Mouse (Mus musculus) limb, embryonic 11.5 days (tissue): ENCODE results near the gene Pld2. TPM values are rescaled to one million over a fixed set of nuclear protein-coding genes. Genes with fewer than 3 reads are reported as not detected.

Experiments
- ATAC-seq: fragments of 200-750 bp; cut with Nextera tagmentation; 2 replicates; pipeline ENCODE4 v1.8.0; 2017; ENCODE audit warnings: low read depth; ENCODE audit not compliant: insufficient number of reproducible peaks, low FRiP score, low TSS enrichment
- DNase-seq: peaks from one replicate; pipeline ENCODE4 v3.0.0-alpha.2; 2015; ENCODE audit warnings: low spot score
- H3K27ac ChIP-seq: fragments of 300-500 bp; sonication (generic); replicated peaks from 2 replicates; pipeline ENCODE4 v1.5.1; 2014; ENCODE audit warnings: low read depth, mild to moderate bottlenecking, low read length
- H3K27me3 ChIP-seq: fragments of 300-500 bp; sonication (generic); 2 replicates; pipeline ENCODE4 v1.6.1; 2014; ENCODE audit warnings: mild to moderate bottlenecking, low read length, mixed read lengths; ENCODE audit not compliant: control insufficient read depth, insufficient read depth
- H3K36me3 ChIP-seq: fragments of 300-500 bp; sonication (generic); 2 replicates; pipeline ENCODE4 v1.6.1; 2014; ENCODE audit warnings: mild to moderate bottlenecking, low read length, moderate library complexity, mixed read lengths; ENCODE audit not compliant: control insufficient read depth, insufficient read depth
- H3K4me1 ChIP-seq: fragments of 300-500 bp; sonication (generic); 2 replicates; pipeline ENCODE4 v1.6.1; 2014; ENCODE audit warnings: low read length, mixed read lengths; ENCODE audit not compliant: control insufficient read depth, insufficient read depth
- H3K4me2 ChIP-seq: fragments of 300-500 bp; sonication (generic); 2 replicates; pipeline ENCODE4 v1.6.1; 2014; ENCODE audit warnings: low read depth, mild to moderate bottlenecking, moderate library complexity; ENCODE audit not compliant: severe bottlenecking
- H3K4me3 ChIP-seq: fragments of 300-500 bp; sonication (generic); 2 replicates; pipeline ENCODE4 v1.5.1; 2014; ENCODE audit warnings: low read depth, low read length
- H3K9ac ChIP-seq: fragments of 300-500 bp; sonication (generic); 2 replicates; pipeline ENCODE4 v1.6.1; 2014; ENCODE audit warnings: mild to moderate bottlenecking, low read length
- H3K9me3 ChIP-seq: fragments of 300-500 bp; sonication (generic); 2 replicates; pipeline ENCODE4 v1.6.1; 2016; ENCODE audit warnings: low read length; ENCODE audit not compliant: control insufficient read depth
- WGBS: fragments of 180-500 bp; shearing (Covaris S2); extraction: QIAGEN DNeasy Blood & Tissue Kit; methylation state at CpG from one replicate; pipeline ENCODE4 v1.1.7; 2014; 5-methylcytosine and 5-hydroxymethylcytosine counted together
- polyA plus RNA-seq: library from polyadenylated mRNA; unstranded; fragments of >200 nt; fragmentation: Nextera tagmentation; extraction: Ambion mirVana; gene quantifications from 2 replicates; pipeline ENCODE4 v1.2.1, GENCODE M21; 2014

The Pld2 gene
- 2.4 and 3.9 TPM in 2 replicates for polyA plus RNA-seq

DNA sequence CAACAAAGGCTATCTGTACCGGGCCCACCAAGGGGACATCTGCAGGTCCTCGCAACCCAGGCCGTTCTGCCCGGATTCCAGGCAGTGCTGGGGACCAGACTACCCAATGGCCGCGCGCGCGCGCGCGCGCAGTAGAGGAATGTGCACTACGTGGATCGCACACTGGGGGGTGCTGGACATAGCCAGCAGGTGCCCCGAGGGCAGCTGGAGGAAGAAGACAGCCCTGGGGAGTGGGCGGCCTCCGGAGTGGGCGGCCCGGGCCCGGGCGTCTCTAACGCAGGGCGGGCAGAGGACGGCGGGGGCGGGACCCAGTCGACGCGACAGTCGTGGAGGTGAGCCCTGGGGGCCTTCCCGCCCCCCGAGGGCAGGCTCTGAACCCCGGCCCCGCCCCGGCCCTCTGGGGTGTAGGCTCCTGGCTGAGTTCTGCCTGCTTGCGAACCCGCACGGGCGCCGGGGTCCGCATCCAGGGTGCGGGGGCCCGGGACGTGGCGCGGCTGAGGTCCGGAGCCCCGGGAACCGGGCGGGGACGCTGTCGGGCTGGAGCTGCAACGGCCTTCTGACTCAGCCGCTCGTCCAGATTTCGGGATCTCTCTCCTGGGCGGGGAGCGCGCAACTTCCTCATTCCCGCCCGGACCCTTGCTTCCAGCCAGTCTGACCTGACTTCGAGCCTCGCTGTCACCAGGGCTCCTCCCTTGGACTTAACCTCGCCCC is at the start of gene Pld2:
TSS of gene Pld2 (plus strand) at position 188 of the 711 bp plus-strand sequence.
- H3K27ac ChIP-seq = 0 out of 2 replicates have a peak within 1 kb of the TSS, but pooled peaks have one; percentile 6
- no peaks in the 10 kb centered on the region for H3K36me3 ChIP-seq
- H3K27me3 ChIP-seq = peaks cover 21% of the 10 kb centered on the region
- peak within 1 kb of the TSS; percentile 84 for H3K4me2 ChIP-seq
- H3K4me1 ChIP-seq = no peaks in the 10 kb centered on the region
- H3K4me3 ChIP-seq = peak within 1 kb of the TSS; percentile 57
- DNase-seq (peak; percentile 89), ATAC-seq (peak; percentile 89)
- H3K9me3 ChIP-seq = no peaks in the 10 kb centered on the region
- peak within 1 kb of the TSS; percentile 63 for H3K9ac ChIP-seq
- WGBS = under 1% methylated on average over 59 of the region's 65 CpGs

- H3K4me1 ChIP-seq = no peaks in the 10 kb centered on the region
- no peaks in the 10 kb centered on the region for H3K9me3 ChIP-seq
- WGBS = 78% methylated on average over 14 of the region's 14 CpGs
- no peaks in the 10 kb centered on the region for H3K27me3 ChIP-seq
- no peak overlapping the region for H3K9ac ChIP-seq
- ATAC-seq (no peak), DNase-seq (no peak)
- no peaks in the 10 kb centered on the region for H3K36me3 ChIP-seq
- H3K4me2 ChIP-seq = no peak overlapping the region
- no peak overlapping the region for H3K4me3 ChIP-seq
- H3K27ac ChIP-seq = no peak overlapping the region
These were observed 40.0 kb upstream of the Pld2 start for GRCm38 (mm10) chr11:70499566-70500475.

DNA sequence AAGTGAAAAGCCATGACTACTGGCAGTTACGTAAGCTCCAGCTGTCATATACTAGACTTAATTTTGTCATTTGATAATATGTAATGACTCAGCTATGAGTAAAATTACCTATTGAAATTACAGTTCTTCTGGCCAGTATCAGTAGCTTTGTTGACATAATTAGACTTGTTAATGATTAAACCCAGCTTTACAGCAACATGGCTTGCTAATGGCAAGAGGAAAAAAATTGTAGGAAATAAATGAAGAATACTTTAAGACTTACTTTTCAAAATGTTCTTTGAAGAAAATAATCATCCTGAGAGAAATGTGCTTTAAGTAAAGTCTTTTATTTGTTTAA is 39.4 kb upstream of the Pld2 start:
- WGBS = 90% methylated on average over 1 of the region's 1 CpGs
- Histone ChIP-seq H3K27ac (no peak overlapping the region), H3K9me3 (no peaks in the 10 kb centered on the region), H3K4me2 (no peak overlapping the region), H3K27me3 (no peaks in the 10 kb centered on the region), H3K9ac (no peak overlapping the region), H3K4me1 (no peaks in the 10 kb centered on the region), H3K36me3 (no peaks in the 10 kb centered on the region), H3K4me3 (no peak overlapping the region)
- ATAC-seq = no peak
- no peak for DNase-seq

DNA sequence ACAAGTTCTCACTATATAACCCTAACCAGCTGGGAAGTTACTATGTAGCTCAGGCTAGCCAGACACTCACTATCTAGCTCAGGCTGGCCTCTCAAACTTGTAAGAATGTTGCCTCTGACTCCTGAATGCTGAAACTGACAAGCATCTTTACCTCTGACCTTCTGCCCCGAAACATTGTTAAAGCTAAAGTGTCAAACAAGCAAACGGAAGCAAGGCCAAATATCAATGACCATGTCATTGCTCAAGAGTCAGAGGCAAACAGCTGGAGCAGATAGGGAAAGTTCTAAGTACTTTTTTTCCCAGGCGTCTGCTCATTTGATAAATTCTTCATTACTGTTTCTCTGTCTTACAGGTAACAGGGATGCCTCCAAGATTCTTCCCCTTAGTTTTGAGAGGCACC is 37.8 kb upstream of the Pld2 start:
- Histone ChIP-seq H3K9me3 (no peaks in the 10 kb centered on the region), H3K4me2 (no peak overlapping the region), H3K4me3 (no peak overlapping the region), H3K9ac (no peak overlapping the region), H3K27ac (no peak overlapping the region), H3K36me3 (no peaks in the 10 kb centered on the region), H3K27me3 (no peaks in the 10 kb centered on the region), H3K4me1 (no peaks in the 10 kb centered on the region)
- no peak for DNase-seq
- 69% methylated on average over 3 of the region's 3 CpGs for WGBS
- ATAC-seq = no peak

- H3K9me3 ChIP-seq = no peaks in the 10 kb centered on the region
- no peak within 1 kb of the TSS for H3K9ac ChIP-seq
- no peaks in the 10 kb centered on the region for H3K36me3 ChIP-seq
- DNase-seq = no peak
- 70% methylated on average over 9 of the region's 9 CpGs for WGBS
- ATAC-seq = no peak
- H3K27me3 ChIP-seq = no peaks in the 10 kb centered on the region
- H3K4me1 ChIP-seq = peaks cover 5% of the 10 kb centered on the region
- H3K27ac ChIP-seq = no peak within 1 kb of the TSS
- no peak within 1 kb of the TSS for H3K4me3 ChIP-seq
- H3K4me2 ChIP-seq = no peak within 1 kb of the TSS
These were observed 34.9 kb upstream of the Pld2 start, which contains the start of gene Tm4sf5 for GRCm38 (mm10) chr11:70504970-70505369. Tm4sf5 (plus strand) TSS chr11:70505244.

GRCm38 (mm10) chr11:70506385-70506784 is 33.5 kb upstream of the Pld2 start:
- Histone ChIP-seq H3K36me3 (no peaks in the 10 kb centered on the region), H3K4me3 (no peak overlapping the region), H3K9me3 (no peaks in the 10 kb centered on the region), H3K27me3 (no peaks in the 10 kb centered on the region), H3K27ac (no peak overlapping the region), H3K4me1 (peaks cover 6% of the 10 kb centered on the region), H3K4me2 (no peak overlapping the region), H3K9ac (no peak overlapping the region)
- DNase-seq = peak; percentile 76
- 27% methylated on average over 4 of the region's 4 CpGs for WGBS
- ATAC-seq = no peak

GRCm38 (mm10) chr11:70506962-70507515 is 32.8 kb upstream of the Pld2 start:
- H3K36me3 ChIP-seq = no peaks in the 10 kb centered on the region
- no peak overlapping the region for H3K27ac ChIP-seq
- no peak overlapping the region for H3K9ac ChIP-seq
- peaks cover 6% of the 10 kb centered on the region for H3K4me1 ChIP-seq
- WGBS = 68% methylated on average over 7 of the region's 7 CpGs
- no peaks in the 10 kb centered on the region for H3K9me3 ChIP-seq
- ATAC-seq = no peak
- H3K4me3 ChIP-seq = no peak overlapping the region
- H3K27me3 ChIP-seq = no peaks in the 10 kb centered on the region
- no peak overlapping the region for H3K4me2 ChIP-seq
- no peak for DNase-seq

- peak overlapping the region; percentile 20; the same call in 1 of the 2 replicates for H3K4me2 ChIP-seq
- no peaks in the 10 kb centered on the region for H3K36me3 ChIP-seq
- no peak overlapping the region for H3K4me3 ChIP-seq
- no peaks in the 10 kb centered on the region for H3K27me3 ChIP-seq
- H3K4me1 ChIP-seq = peaks cover 6% of the 10 kb centered on the region
- no peaks in the 10 kb centered on the region for H3K9me3 ChIP-seq
- no peak overlapping the region for H3K27ac ChIP-seq
- DNase-seq (peak; percentile 69), ATAC-seq (no peak)
- no peak overlapping the region for H3K9ac ChIP-seq
- 6% methylated on average over 19 of the region's 19 CpGs for WGBS
These were observed 29.9 kb upstream of the Pld2 start for GRCm38 (mm10) chr11:70509753-70510564.
